Mouse (Mus musculus): ENCODE measurements around the gene Tex38.
A peak's percentile ranks its signal among the peaks of the same experiment; 100 is the strongest.

Tex38 gene

GRCm38 (mm10) chr4:115767647-115768467 is 13.0 kb downstream of the Tex38 start:
- no peak for DNase-seq (ENCODE audit: low spot score)

- no peak for DNase-seq (ENCODE audit: low spot score)
These were observed 16.2 kb downstream of the Tex38 start for GRCm38 (mm10) chr4:115764581-115764980.

- no peak for DNase-seq (ENCODE audit: low spot score)
These were observed 19.6 kb downstream of the Tex38 start for GRCm38 (mm10) chr4:115761206-115761605.

- no peak for DNase-seq (ENCODE audit: low spot score)
These were observed 26.0 kb downstream of the Tex38 start for GRCm38 (mm10) chr4:115754851-115755250.

- no peak for DNase-seq (ENCODE audit: low spot score)
These were observed 26.7 kb downstream of the Tex38 start for GRCm38 (mm10) chr4:115754101-115754500.

- no peak for DNase-seq (ENCODE audit: low spot score)
These were observed 31.5 kb downstream of the Tex38 start for GRCm38 (mm10) chr4:115749336-115749735.

- no peak for DNase-seq (ENCODE audit: low spot score)
These were observed 32.6 kb downstream of the Tex38 start for GRCm38 (mm10) chr4:115748181-115748580.

- DNase-seq (ENCODE audit: low spot score) = no peak
These were observed 37.7 kb downstream of the Tex38 start for GRCm38 (mm10) chr4:115743096-115743495.

GRCm38 (mm10) chr4:115742658-115743057 is 38.2 kb downstream of the Tex38 start:
- no peak for DNase-seq (ENCODE audit: low spot score)

- DNase-seq (ENCODE audit: low spot score) = no peak
These were observed 42.3 kb downstream of the Tex38 start for GRCm38 (mm10) chr4:115738481-115738985.

- peak; percentile 96 for DNase-seq (ENCODE audit: low spot score)
These were observed 43.2 kb downstream of the Tex38 start, which contains the start of gene Efcab14 for GRCm38 (mm10) chr4:115737551-115738041. TSS of gene Efcab14 (plus strand) at chr4:115737744.

GRCm38 (mm10) chr4:115734867-115735266 is 46.0 kb downstream of the Tex38 start:
- no peak for DNase-seq (ENCODE audit: low spot score)

GRCm38 (mm10) chr4:115733746-115734145 is 47.1 kb downstream of the Tex38 start:
- no peak for DNase-seq (ENCODE audit: low spot score)

- no peak for DNase-seq (ENCODE audit: low spot score)
These were observed 48.5 kb downstream of the Tex38 start for GRCm38 (mm10) chr4:115732223-115732818.

GRCm38 (mm10) chr4:115731588-115732222 is 49.1 kb downstream of the Tex38 start:
- DNase-seq (ENCODE audit: low spot score) = peak; percentile 56
